Mouse (Mus musculus) embryonic stem cell, embryonic (primary cell): ENCODE results near the gene Castor1.

Source experiments
- CTCF ChIA-PET, 4 experiments: fragments of 300-600 bp in 2 of 4; fragments of 350-600 bp in 2 of 4; sonication (Branson Sonifier 250); formaldehyde crosslinking; loops; one replicate each; lab custom pipeline; 2022; ENCODE audit warnings: inconsistent platforms in 2 of 4; lab: Charles Lee
- POLR2A ChIA-PET, 4 experiments: fragments of 300-600 bp in 2 of 4; fragments of 350-600 bp in 2 of 4; sonication (Branson Sonifier 250); formaldehyde crosslinking; loops; one replicate each; lab custom pipeline; 2022; ENCODE audit warnings: antibody characterized with exemption in 4 of 4, inconsistent platforms in 1 of 4; lab: Charles Lee

Gene Castor1

GRCm38 (mm10) chr11:4256846-4257607 is 39.0 kb downstream of the Castor1 start, which contains the start of gene Lif:
Gene Lif, plus strand, starts transcription at chr11:4257557.
- POLR2A ChIA-PET, result interaction anchor here in 2 of 4 experiments (0.5 to 3.6 kb wide), 15 partner anchors 10 to 194 kb away, joined by 3 to 32 read pairs (median 4); partner anchors contain the start of gene Castor1 (in 1 of the 2)

GRCm38 (mm10) chr11:4257756-4258155 is 39.7 kb downstream of the Castor1 start:
- CTCF ChIA-PET, result interaction anchor here (0.9 to 4.4 kb wide), 37 partner anchors 9 to 718 kb away, joined by 3 to 50 read pairs (median 7); partner anchors contain the start of genes Castor1 (in 2 of the 4), Rnf215 (in 1 of the 4) and Tbc1d10a (in 1 of the 4)
- POLR2A ChIA-PET, result interaction anchor here in 2 of 4 experiments (1.0 to 4.2 kb wide), 11 partner anchors 9 to 193 kb away, joined by 3 to 32 read pairs (median 4); partner anchors contain the start of gene Castor1 (in 1 of the 2)

More at GRCm38 (mm10) chr11:4256846-4257607, 39.0 kb downstream of the Castor1 start, which contains the start of gene Lif:
- CTCF ChIA-PET, result interaction anchor here (0.6 to 4.2 kb wide), 22 partner anchors 10 to 719 kb away, joined by 3 to 50 read pairs (median 9); partner anchors contain the start of genes Castor1 (in 2 of the 4) and Rnf215 (in 1 of the 4)

GRCm38 (mm10) chr11:4258657-4259082 is 40.6 kb downstream of the Castor1 start:
- CTCF ChIA-PET, result interaction anchor here (0.5 to 4.4 kb wide), 122 partner anchors 8 to 728 kb away, joined by 3 to 62 read pairs (median 4); partner anchors contain the start of genes Rnf215 (in 3 of the 4), Castor1 (in 2 of the 4), Tbc1d10a (in 2 of the 4) and Ap1b1 (in 1 of the 4)
- POLR2A ChIA-PET, result interaction anchor here in 3 of 4 experiments (0.6 to 4.2 kb wide), 23 partner anchors 8 to 474 kb away, joined by 3 to 32 read pairs (median 3); partner anchors contain the start of gene Rnf215 (in 1 of the 3)

- CTCF ChIA-PET, result interaction anchor here (0.5 to 4.4 kb wide), 127 partner anchors 8 to 915 kb away, joined by 3 to 62 read pairs (median 4); partner anchors contain the start of genes Rnf215 (in 3 of the 4), Castor1 (in 2 of the 4), Hormad2 (in 2 of the 4) and Nipsnap1 (in 1 of the 4)
- POLR2A ChIA-PET, result interaction anchor here (0.6 to 4.2 kb wide), 39 partner anchors 9 to 561 kb away, joined by 3 to 28 read pairs (median 4); partner anchors contain the start of genes Rnf215 (in 2 of the 4) and Castor1 (in 1 of the 4)
Observed at GRCm38 (mm10) chr11:4260463-4261187, 42.6 kb downstream of the Castor1 start.

GRCm38 (mm10) chr11:4261188-4261494 is 43.1 kb downstream of the Castor1 start:
- ChIA-PET POLR2A (interaction anchor here (0.6 to 4.2 kb wide), 34 partner anchors 10 to 232 kb away, joined by 3 to 28 read pairs (median 4); partner anchors contain the start of genes Rnf215 (in 2 of the 4) and Castor1 (in 1 of the 4)), CTCF (interaction anchor here (0.5 to 4.4 kb wide), 116 partner anchors 8 to 900 kb away, joined by 3 to 62 read pairs (median 4); partner anchors contain the start of genes Rnf215 (in 3 of the 4), Castor1 (in 2 of the 4), Hormad2 (in 2 of the 4) and Nipsnap1 (in 1 of the 4))

- POLR2A ChIA-PET, result interaction anchor here in 2 of 4 experiments (0.8 to 4.2 kb wide), 15 partner anchors 9 to 189 kb away, joined by 3 to 28 read pairs (median 5); partner anchors contain the start of genes Castor1 (in 1 of the 2) and Rnf215 (in 1 of the 2)
Observed at GRCm38 (mm10) chr11:4261969-4262368, 43.9 kb downstream of the Castor1 start.

GRCm38 (mm10) chr11:4262847-4263246 is 44.8 kb downstream of the Castor1 start:
- ChIA-PET CTCF (interaction anchor here in 3 of 4 experiments (0.5 to 2.6 kb wide), 11 partner anchors 8 to 1119 kb away, joined by 3 to 34 read pairs (median 3); partner anchors contain the start of gene Rnf215 (in 1 of the 3)), POLR2A (interaction anchor here in 3 of 4 experiments (0.6 to 3.4 kb wide), 8 partner anchors 8 to 124 kb away, joined by 3 to 17 read pairs (median 4); no protein-coding TSS in a partner anchor)

More at GRCm38 (mm10) chr11:4261969-4262368, 43.9 kb downstream of the Castor1 start:
- CTCF ChIA-PET, result interaction anchor here (0.5 to 4.4 kb wide), 33 partner anchors 8 to 575 kb away, joined by 3 to 62 read pairs (median 5); partner anchors contain the start of genes Rnf215 (in 2 of the 4), Castor1 (in 1 of the 4) and Hormad2 (in 1 of the 4)

- POLR2A ChIA-PET, result interaction anchor here in 3 of 4 experiments (0.6 to 2.6 kb wide), 11 partner anchors 8 to 197 kb away, joined by 3 to 10 read pairs (median 3); partner anchors contain the start of gene Rnf215 (in 1 of the 3)
- CTCF ChIA-PET, result interaction anchor here in 3 of 4 experiments (0.5 to 1.4 kb wide), 9 partner anchors 35 to 1118 kb away, joined by 3 to 6 read pairs (median 3); no protein-coding TSS in a partner anchor
Observed at GRCm38 (mm10) chr11:4263296-4263695, 45.3 kb downstream of the Castor1 start.

GRCm38 (mm10) chr11:4264066-4264465 is 46.0 kb downstream of the Castor1 start:
- POLR2A ChIA-PET, result interaction anchor here (0.6 to 2.6 kb wide), 7 partner anchors 17 to 197 kb away, joined by 3 to 10 read pairs (median 4); partner anchors contain the start of gene Rnf215 (in 1 of the 4)
- CTCF ChIA-PET, result interaction anchor here in 3 of 4 experiments (0.5 to 1.4 kb wide), 7 partner anchors 45 to 164 kb away, joined by 3 to 4 read pairs (median 3); no protein-coding TSS in a partner anchor

GRCm38 (mm10) chr11:4266271-4267201 is 48.5 kb downstream of the Castor1 start:
- CTCF ChIA-PET, result interaction anchor here (0.7 to 2.1 kb wide), 9 partner anchors 8 to 172 kb away, joined by 3 to 15 read pairs (median 4); partner anchors contain the start of gene Lif (in 1 of the 4)
- POLR2A ChIA-PET, result interaction anchor here (0.5 to 2.7 kb wide), 45 partner anchors 8 to 1087 kb away, joined by 3 to 9 read pairs (median 4); partner anchors contain the start of genes Gas2l1 (in 1 of the 4), Lif (in 1 of the 4), Nf2 (in 1 of the 4) and Sec14l2 (in 1 of the 4)

- CTCF ChIA-PET, result interaction anchor here (0.6 to 2.1 kb wide), 10 partner anchors 8 to 173 kb away, joined by 3 to 15 read pairs (median 3); partner anchors contain the start of gene Lif (in 1 of the 4)
- POLR2A ChIA-PET, result interaction anchor here (0.5 to 2.7 kb wide), 44 partner anchors 8 to 1088 kb away, joined by 3 to 9 read pairs (median 4); partner anchors contain the start of genes Gas2l1 (in 1 of the 4), Lif (in 1 of the 4), Nf2 (in 1 of the 4) and Sec14l2 (in 1 of the 4)
Observed at GRCm38 (mm10) chr11:4267202-4267578, 49.2 kb downstream of the Castor1 start.

GRCm38 (mm10) chr11:4268500-4268899 is 50.5 kb downstream of the Castor1 start:
- CTCF ChIA-PET, result interaction anchor here in 3 of 4 experiments (1.3 to 3.4 kb wide), 3 partner anchors 9 to 10 kb away, joined by 5 to 25 read pairs (median 5); no protein-coding TSS in a partner anchor
- POLR2A ChIA-PET, result interaction anchor here in 2 of 4 experiments (1.1 to 3.2 kb wide), 4 partner anchors 14 to 53 kb away, joined by 3 to 33 read pairs (median 6); no protein-coding TSS in a partner anchor

- ChIA-PET CTCF (interaction anchor here (0.6 to 3.4 kb wide), 97 partner anchors 8 to 1586 kb away, joined by 3 to 35 read pairs (median 5); partner anchors contain the start of genes Hormad2 (in 1 of the 4), Lif (in 1 of the 4), Nf2 (in 1 of the 4) and Rnf215 (in 1 of the 4)), POLR2A (interaction anchor here (0.5 to 3.2 kb wide), 60 partner anchors 8 to 1577 kb away, joined by 3 to 33 read pairs (median 4); partner anchors contain the start of genes Castor1 (in 1 of the 4), Nipsnap1 (in 1 of the 4) and Sec14l2 (in 1 of the 4))
Observed at GRCm38 (mm10) chr11:4270744-4271459, 52.9 kb downstream of the Castor1 start.

- ChIA-PET CTCF (interaction anchor here (0.7 to 3.4 kb wide), 38 partner anchors 8 to 550 kb away, joined by 3 to 35 read pairs (median 6); partner anchors contain the start of genes Hormad2 (in 1 of the 4), Lif (in 1 of the 4) and Rnf215 (in 1 of the 4)), POLR2A (interaction anchor here (0.6 to 3.2 kb wide), 38 partner anchors 8 to 602 kb away, joined by 3 to 33 read pairs (median 5); partner anchors contain the start of genes Castor1 (in 1 of the 4), Nipsnap1 (in 1 of the 4) and Sec14l2 (in 1 of the 4))
Observed at GRCm38 (mm10) chr11:4271544-4271943, 53.5 kb downstream of the Castor1 start.
